Mouse (Mus musculus) spleen, postnatal 36 days (tissue): ENCODE data around the gene Cylc2.

ENCODE experiments used
- DNase-seq, 2 experiments: peaks; one replicate each; pipeline ENCODE4 v3.0.0; 2022; ENCODE audit warnings: low spot score in 2 of 2, mixed read lengths in 1 of 2

Gene Cylc2

DNA sequence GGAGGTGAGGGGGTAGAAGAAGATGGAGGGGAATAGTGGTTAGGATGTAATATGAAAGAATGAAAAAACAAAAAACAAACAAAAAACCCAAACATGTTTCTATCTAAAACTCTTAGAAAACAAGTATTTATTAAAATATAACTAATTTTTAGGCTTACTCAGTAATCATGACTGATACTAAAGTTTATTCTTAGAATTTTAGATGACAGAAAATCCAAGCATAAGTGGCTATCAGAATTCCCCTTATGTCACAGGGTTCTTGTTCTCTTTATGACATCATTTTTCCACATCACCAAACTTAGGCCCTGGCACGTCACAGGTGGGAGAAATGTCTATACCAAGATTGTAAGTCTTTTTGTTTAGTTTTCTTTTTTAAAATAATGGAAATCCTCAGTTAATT, at the start of gene Cylc2:
Gene Cylc2 (plus strand): TSS at position 301 of the 400 bp plus-strand sequence.
- DNase-seq, result no peak
